Mouse (Mus musculus): ENCODE data around the gene Rfx6. TPM values are rescaled to one million over a fixed set of nuclear protein-coding genes. Genes with fewer than 3 reads are reported as not detected.

Rfx6 gene
- polyA plus RNA-seq, 1 experiment from 2014 or later = not detected

- no peaks in the 10 kb centered on the region for H3K36me3 ChIP-seq
- WGBS = 51% methylated on average over 5 of the region's 5 CpGs
- no peak overlapping the region for H3K4me2 ChIP-seq
- ATAC-seq (replicated peaks; ENCODE audit: insufficient number of reproducible peaks, insufficient read depth, low FRiP score, low read depth) = no peak
- no peaks in the 10 kb centered on the region for H3K27me3 ChIP-seq
- no peak overlapping the region for H3K4me3 ChIP-seq
- H3K4me1 ChIP-seq (replicated peaks) = no peaks in the 10 kb centered on the region
- H3K9me3 ChIP-seq (replicated peaks) = no peaks in the 10 kb centered on the region
- H3K27ac ChIP-seq = no peak overlapping the region
- no peak overlapping the region for H3K9ac ChIP-seq
These were observed 90.9 kb downstream of the Rfx6 start for GRCm38 (mm10) chr10:51768445-51768844.

- Histone ChIP-seq H3K4me1 (replicated peaks) (no peaks in the 10 kb centered on the region), H3K27ac (no peak overlapping the region), H3K4me3 (no peak overlapping the region), H3K9ac (no peak overlapping the region), H3K27me3 (no peaks in the 10 kb centered on the region), H3K4me2 (no peak overlapping the region), H3K9me3 (replicated peaks) (no peaks in the 10 kb centered on the region), H3K36me3 (no peaks in the 10 kb centered on the region)
- no peak for ATAC-seq (replicated peaks; ENCODE audit: insufficient number of reproducible peaks, insufficient read depth, low FRiP score, low read depth)
- 28% methylated on average over 7 of the region's 7 CpGs for WGBS
These were observed 91.7 kb downstream of the Rfx6 start for GRCm38 (mm10) chr10:51769252-51769651.

GRCm38 (mm10) chr10:51779648-51780047 is 102.1 kb downstream of the Rfx6 start:
- Histone ChIP-seq H3K4me2 (no peak overlapping the region), H3K9me3 (replicated peaks) (no peaks in the 10 kb centered on the region), H3K4me3 (no peak overlapping the region), H3K27ac (no peak overlapping the region), H3K9ac (no peak overlapping the region), H3K27me3 (no peaks in the 10 kb centered on the region), H3K4me1 (replicated peaks) (no peaks in the 10 kb centered on the region), H3K36me3 (no peaks in the 10 kb centered on the region)
- WGBS = 73% methylated on average over 2 of the region's 2 CpGs
- ATAC-seq (replicated peaks; ENCODE audit: insufficient number of reproducible peaks, insufficient read depth, low FRiP score, low read depth) = no peak

Other genes with a start within 250 kb of the Rfx6 start
- gene Gm49339, start 197.1 kb upstream of the Rfx6 start, polyA plus RNA-seq (2015; fragmentation: Nextera tagmentation; extraction: Ambion mirVana) = 0.13 and 3.0 TPM in 2 replicates
- gene Lilr4b, start 197.1 kb upstream of the Rfx6 start, polyA plus RNA-seq (2015; fragmentation: Nextera tagmentation; extraction: Ambion mirVana) = 0.78 and 2.7 TPM in 2 replicates
- 3.8 and 6.3 TPM in 2 replicates for gene Lilrb4a, start 186.8 kb upstream of the Rfx6 start, polyA plus RNA-seq (2015; fragmentation: Nextera tagmentation; extraction: Ambion mirVana)
- 0.96 and 1.8 TPM in 2 replicates for gene Fam162b, start 87.2 kb upstream of the Rfx6 start, polyA plus RNA-seq (2015; fragmentation: Nextera tagmentation; extraction: Ambion mirVana)
- gene Gprc6a, start 46.3 kb upstream of the Rfx6 start, polyA plus RNA-seq (2015; fragmentation: Nextera tagmentation; extraction: Ambion mirVana) = not detected in 2 replicates